Mouse (Mus musculus): Measurements from ENCODE around the gene Neurod6. TPM values are rescaled to one million over a fixed set of nuclear protein-coding genes. Genes with fewer than 3 reads are reported as not detected.
"Not testable (repeated sequence)": the region's sequence is repeated elsewhere in the genome, so short reads cannot be mapped to it uniquely, and the experiment has no call there.

Neurod6 gene
- 18.0 and 22.7 TPM in 2 replicates for polyA plus RNA-seq (2016; fragmentation: Nextera tagmentation; extraction: Ambion mirVana)

- H3K4me3 ChIP-seq: 0 out of 2 replicates have a peak within 1 kb of the TSS, but pooled peaks have one; percentile 12
- peak; percentile 73; the same call in 1 of the 2 replicates for ATAC-seq (ENCODE audit: low FRiP score)
- H3K27me3 ChIP-seq: peaks cover 12% of the 10 kb centered on the region; the same call in 1 of the 2 replicates
- H3K4me2 ChIP-seq (replicated peaks): no peak within 1 kb of the TSS
- peak within 1 kb of the TSS; percentile 46 for H3K27ac ChIP-seq
- H3K36me3 ChIP-seq: no peaks in the 10 kb centered on the region
- H3K9ac ChIP-seq: no peak within 1 kb of the TSS
- WGBS: 65% methylated on average over 4 of the region's 4 CpGs
- H3K4me1 ChIP-seq: peaks cover 9% of the 10 kb centered on the region
- no peaks in the 10 kb centered on the region for H3K9me3 ChIP-seq (replicated peaks)
Observed at GRCm38 (mm10) chr6:55680974-55681373, at the start of gene Neurod6. Neurod6 (minus strand) TSS chr6:55681263.

GRCm38 (mm10) chr6:55717209-55717608 lies 36.1 kb upstream of the Neurod6 start:
- H3K4me3 ChIP-seq: no peak overlapping the region
- H3K27me3 ChIP-seq: no peaks in the 10 kb centered on the region
- H3K4me2 ChIP-seq (replicated peaks): no peak overlapping the region
- no peaks in the 10 kb centered on the region for H3K9me3 ChIP-seq (replicated peaks)
- H3K4me1 ChIP-seq: no peaks in the 10 kb centered on the region
- H3K36me3 ChIP-seq: no peaks in the 10 kb centered on the region
- H3K27ac ChIP-seq: no peak overlapping the region
- ATAC-seq (ENCODE audit: low FRiP score): no peak
- H3K9ac ChIP-seq: no peak overlapping the region
- 34% methylated on average over 5 of the region's 5 CpGs for WGBS

GRCm38 (mm10) chr6:55715446-55715845 lies 34.4 kb upstream of the Neurod6 start:
- H3K27me3 ChIP-seq: no peaks in the 10 kb centered on the region
- no peak overlapping the region for H3K4me2 ChIP-seq (replicated peaks)
- H3K4me1 ChIP-seq: no peaks in the 10 kb centered on the region
- H3K4me3 ChIP-seq: no peak overlapping the region
- H3K9ac ChIP-seq: no peak overlapping the region
- WGBS: 91% methylated on average over 6 of the region's 6 CpGs
- H3K9me3 ChIP-seq (replicated peaks): no peaks in the 10 kb centered on the region
- H3K36me3 ChIP-seq: no peaks in the 10 kb centered on the region
- H3K27ac ChIP-seq: no peak overlapping the region
- no peak for ATAC-seq (ENCODE audit: low FRiP score)

- not testable (repeated sequence) for H3K4me3 ChIP-seq
- 89% methylated on average over 4 of the region's 4 CpGs for WGBS
Observed at GRCm38 (mm10) chr6:55710913-55711312, 29.9 kb upstream of the Neurod6 start.

GRCm38 (mm10) chr6:55704759-55705104 lies 23.7 kb upstream of the Neurod6 start:
- H3K9ac ChIP-seq: no peak overlapping the region
- no peak overlapping the region for H3K27ac ChIP-seq
- no peak overlapping the region for H3K4me2 ChIP-seq (replicated peaks)
- no peaks in the 10 kb centered on the region for H3K27me3 ChIP-seq
- H3K4me3 ChIP-seq: no peak overlapping the region
- no peak for ATAC-seq (ENCODE audit: low FRiP score)
- no peaks in the 10 kb centered on the region for H3K4me1 ChIP-seq
- WGBS: 100% methylated on average over 1 of the region's 1 CpGs
- H3K36me3 ChIP-seq: no peaks in the 10 kb centered on the region
- H3K9me3 ChIP-seq (replicated peaks): no peaks in the 10 kb centered on the region

More at GRCm38 (mm10) chr6:55710913-55711312, 29.9 kb upstream of the Neurod6 start:
- H3K9me3 ChIP-seq (replicated peaks); H3K27ac ChIP-seq; H3K36me3 ChIP-seq; H3K4me1 ChIP-seq; ATAC-seq (ENCODE audit: low FRiP score); H3K9ac ChIP-seq; H3K4me2 ChIP-seq (replicated peaks); H3K27me3 ChIP-seq: not testable (repeated sequence)

- ATAC-seq (ENCODE audit: low FRiP score): no peak
- no peaks in the 10 kb centered on the region for H3K36me3 ChIP-seq
- WGBS: 81% methylated on average over 8 of the region's 8 CpGs
- peak overlapping the region; percentile 7; the same call in 1 of the 2 replicates for H3K27ac ChIP-seq
- no peaks in the 10 kb centered on the region for H3K27me3 ChIP-seq
- no peaks in the 10 kb centered on the region for H3K9me3 ChIP-seq (replicated peaks)
- no peak overlapping the region for H3K9ac ChIP-seq
- H3K4me1 ChIP-seq: no peaks in the 10 kb centered on the region
- H3K4me2 ChIP-seq (replicated peaks): no peak overlapping the region
- H3K4me3 ChIP-seq: no peak overlapping the region
Observed at GRCm38 (mm10) chr6:55704061-55704758, 23.1 kb upstream of the Neurod6 start.

- Histone ChIP-seq H3K27me3 (no peaks in the 10 kb centered on the region), H3K9ac (no peak overlapping the region), H3K4me3 (no peak overlapping the region), H3K4me1 (no peaks in the 10 kb centered on the region), H3K4me2 (replicated peaks) (no peak overlapping the region), H3K27ac (no peak overlapping the region), H3K36me3 (no peaks in the 10 kb centered on the region), H3K9me3 (replicated peaks) (no peaks in the 10 kb centered on the region)
- WGBS: 51% methylated on average over 4 of the region's 4 CpGs
- ATAC-seq (ENCODE audit: low FRiP score): no peak
Observed at GRCm38 (mm10) chr6:55700392-55701386, 19.6 kb upstream of the Neurod6 start.

- no peak for ATAC-seq (ENCODE audit: low FRiP score)
- no peaks in the 10 kb centered on the region for H3K27me3 ChIP-seq
- WGBS: 91% methylated on average over 2 of the region's 2 CpGs
Observed at GRCm38 (mm10) chr6:55690015-55690531, 9.0 kb upstream of the Neurod6 start.

GRCm38 (mm10) chr6:55683506-55683905 lies 2.4 kb upstream of the Neurod6 start:
- H3K9ac ChIP-seq: no peak overlapping the region
- H3K4me2 ChIP-seq (replicated peaks): no peak overlapping the region
- WGBS: 82% methylated on average over 4 of the region's 4 CpGs
- no peak overlapping the region for H3K27ac ChIP-seq
- no peaks in the 10 kb centered on the region for H3K9me3 ChIP-seq (replicated peaks)
- ATAC-seq (ENCODE audit: low FRiP score): no peak
- no peak overlapping the region for H3K4me3 ChIP-seq
- no peaks in the 10 kb centered on the region for H3K4me1 ChIP-seq
- no peaks in the 10 kb centered on the region for H3K36me3 ChIP-seq
- H3K27me3 ChIP-seq: no peaks in the 10 kb centered on the region

More at GRCm38 (mm10) chr6:55690015-55690531, 9.0 kb upstream of the Neurod6 start:
- Histone ChIP-seq H3K36me3 (no peaks in the 10 kb centered on the region), H3K4me2 (replicated peaks) (no peak overlapping the region), H3K27ac (no peak overlapping the region), H3K4me1 (no peaks in the 10 kb centered on the region), H3K9me3 (replicated peaks) (no peaks in the 10 kb centered on the region), H3K4me3 (no peak overlapping the region), H3K9ac (no peak overlapping the region)

- no peak overlapping the region for H3K4me2 ChIP-seq (replicated peaks)
- no peak overlapping the region for H3K9ac ChIP-seq
- 82% methylated on average over 7 of the region's 7 CpGs for WGBS
- no peaks in the 10 kb centered on the region for H3K9me3 ChIP-seq (replicated peaks)
- no peaks in the 10 kb centered on the region for H3K27me3 ChIP-seq
- H3K36me3 ChIP-seq: no peaks in the 10 kb centered on the region
- no peak for ATAC-seq (ENCODE audit: low FRiP score)
- H3K4me1 ChIP-seq: no peaks in the 10 kb centered on the region
- no peak overlapping the region for H3K27ac ChIP-seq
- no peak overlapping the region for H3K4me3 ChIP-seq
Observed at GRCm38 (mm10) chr6:55682886-55683285, 1.8 kb upstream of the Neurod6 start.

- Histone ChIP-seq H3K9ac (no peak overlapping the region), H3K36me3 (no peaks in the 10 kb centered on the region), H3K4me1 (peaks cover 9% of the 10 kb centered on the region), H3K4me3 (no peak overlapping the region), H3K4me2 (replicated peaks) (peak overlapping the region; percentile 26), H3K27ac (no peak overlapping the region), H3K27me3 (peaks cover 13% of the 10 kb centered on the region; the same call in 1 of the 2 replicates), H3K9me3 (replicated peaks) (no peaks in the 10 kb centered on the region)
- no peak for ATAC-seq (ENCODE audit: low FRiP score)
- WGBS: 84% methylated on average over 7 of the region's 7 CpGs
Observed at GRCm38 (mm10) chr6:55678571-55679185, 2.4 kb downstream of the Neurod6 start.

GRCm38 (mm10) chr6:55677326-55677725 lies 3.7 kb downstream of the Neurod6 start:
- no peak for ATAC-seq (ENCODE audit: low FRiP score)
- 22% methylated on average over 8 of the region's 8 CpGs for WGBS
- H3K4me3 ChIP-seq: peak overlapping the region; percentile 39
- H3K4me1 ChIP-seq: peaks cover 9% of the 10 kb centered on the region
- H3K27ac ChIP-seq: no peak overlapping the region
- H3K9me3 ChIP-seq (replicated peaks): no peaks in the 10 kb centered on the region
- no peaks in the 10 kb centered on the region for H3K36me3 ChIP-seq
- peaks cover 13% of the 10 kb centered on the region; the same call in 1 of the 2 replicates for H3K27me3 ChIP-seq
- peak overlapping the region; percentile 62 for H3K4me2 ChIP-seq (replicated peaks)
- H3K9ac ChIP-seq: no peak overlapping the region
